Mouse (Mus musculus): ENCODE measurements around the gene Gdi2. TPM values are rescaled to one million over a fixed set of nuclear protein-coding genes. Genes with fewer than 3 reads are reported as not detected.

The Gdi2 gene
- polyA plus RNA-seq, 1 experiment from 2014 or later = 398 TPM

Other genes with a start within 250 kb of the Gdi2 start
- 14.2 and 15.1 TPM in 2 replicates for gene Fam208b, start 73.0 kb downstream of the Gdi2 start, polyA plus RNA-seq (2015; fragmentation: Nextera tagmentation; extraction: Ambion mirVana)
- 10.9 and 12.5 TPM in 2 replicates for gene Asb13, start 96.0 kb downstream of the Gdi2 start, polyA plus RNA-seq (2015; fragmentation: Nextera tagmentation; extraction: Ambion mirVana)